11 mouse cellular contexts compared by ENCODE assay signal in genomic region chr4:148066401-148066744, GRCm38 (mm10). TPM values are rescaled to one million over a fixed set of nuclear protein-coding genes. Genes with fewer than 3 reads are reported as not detected.
DNase-seq lines count a peak whose midpoint lies in the region; ATAC-seq and TF ChIP-seq lines count a peak whose summit lies in the region.
"Had no signal": no experiment of that assay in that cellular context is flagged by ENCODE, and none has a peak within 500 bp of the region (broad histone marks: within the 10 kb centered on the region; RNA-seq: fewer than 3 reads in every experiment).

No protein-coding gene starts in this region.

- peak overlapping the region; percentile 7; the same call in 1 of the 2 replicates for H3K4me2 ChIP-seq in kidney, postnatal 0 days (ENCODE audit: low read length)

- peak; percentile 67 to 74 for DNase-seq in adrenal gland, adult (ENCODE audit: inconsistent age in 2 of 2, low spot score in 1 of 2)
- DNase-seq in adrenal gland, adult 18-20 months (ENCODE audit: low spot score in 2 of 2) = no peak
- DNase-seq in spleen, adult 2 months (ENCODE audit: low read depth in 1 of 2, low spot score in 2 of 2) = no peak
- DNase-seq in spleen, postnatal 4 days (ENCODE audit: low spot score in 2 of 2) = no peak
- DNase-seq in kidney, postnatal 0 days (ENCODE audit: low spot score) = peak; percentile 57
- no peak for DNase-seq in cerebellum, adult 9-11 months
- DNase-seq in right cerebral cortex, postnatal 36 days (ENCODE audit: low spot score in 2 of 2) = no peak
- DNase-seq in cerebellum, adult 18-20 months = no peak
- DNase-seq: spleen, adult 18-20 months had no signal

- no peak for TF ChIP-seq CTCF in spleen, adult 2 months (IDR thresholded peaks at IDR 0.05; ENCODE audit: extremely low read depth, insufficient read depth, insufficient read length, insufficient replicate concordance)
- no peak for TF ChIP-seq CTCF in kidney, postnatal 0 days (IDR thresholded peaks at IDR 0.05; ENCODE audit: low read depth)

- no peaks in the 10 kb centered on the region for H3K36me3 ChIP-seq in spleen, adult 2 months (ENCODE audit: control insufficient read depth, insufficient read depth, low read length)
- H3K36me3 ChIP-seq in kidney, postnatal 0 days (ENCODE audit: insufficient read depth, low read length) = no peaks in the 10 kb centered on the region

- no peak; the same call in 1 of the 2 replicates for ATAC-seq in kidney, postnatal 0 days (replicated peaks; ENCODE audit: low FRiP score, low read depth)
- ATAC-seq: forebrain, embryonic 16.5 days had no signal

- TF ChIP-seq POLR2A in spleen, adult 2 months (IDR thresholded peaks at IDR 0.05; ENCODE audit: low read depth, low read length) = no peak

- no peaks in the 10 kb centered on the region for H3K9me3 ChIP-seq in kidney, postnatal 0 days (replicated peaks; ENCODE audit: low read length)

- WGBS in spleen, adult 2 months = 63% methylated on average over 9 of the region's 9 CpGs
- WGBS in kidney, postnatal 0 days = 11% methylated on average over 9 of the region's 9 CpGs

- H3K9ac ChIP-seq in kidney, postnatal 0 days (ENCODE audit: low read depth, low read length) = no peak overlapping the region

- H3K27me3 ChIP-seq in spleen, adult 2 months (ENCODE audit: control insufficient read depth, insufficient read depth, low read length) = no peaks in the 10 kb centered on the region
- H3K27me3 ChIP-seq in kidney, postnatal 0 days (ENCODE audit: insufficient read depth, low read length) = no peaks in the 10 kb centered on the region

- no peak overlapping the region for H3K4me3 ChIP-seq in spleen, adult 2 months (ENCODE audit: extremely low read depth, insufficient read depth, insufficient read length)
- H3K4me3 ChIP-seq in kidney, postnatal 0 days (replicated peaks; ENCODE audit: low read depth, low read length) = no peak overlapping the region

- peak overlapping the region; percentile 32; the same call in 1 of the 2 replicates for H3K27ac ChIP-seq in spleen, adult 2 months (ENCODE audit: insufficient read depth, low read length)
- H3K27ac ChIP-seq in kidney, postnatal 0 days = peak overlapping the region; percentile 62
- H3K27ac ChIP-seq: hindbrain, postnatal 0 days had no signal

- peaks cover 3% of the 10 kb centered on the region; the same call in 1 of the 2 replicates for H3K4me1 ChIP-seq in spleen, adult 2 months (ENCODE audit: control insufficient read depth, insufficient read depth, insufficient read length)
- peaks cover 9% of the 10 kb centered on the region for H3K4me1 ChIP-seq in kidney, postnatal 0 days (replicated peaks; ENCODE audit: insufficient read depth, low read length)

RNA-seq across cellular contexts. Expression of gene Agtrap, which starts 21.5 kb away (rescaled TPM):
- total RNA-seq in adrenal gland, adult 18-20 months (2021) = 10 to 100 TPM; 54.8 to 85.8 TPM
- 23.7 and 24.2 TPM in 2 replicates for polyA plus RNA-seq in spleen, adult 2 months (2012; rRNA removed)
- 38.4 and 38.9 TPM in 2 replicates for polyA plus RNA-seq in kidney, postnatal 0 days (2015; fragmentation: Nextera tagmentation; extraction: Ambion mirVana)

RNA-seq across cellular contexts. Expression of gene Mthfr, which starts 27.5 kb away (rescaled TPM):
- 10 to 100 TPM; 33.8 to 37.7 TPM for total RNA-seq in adrenal gland, adult 18-20 months (2021)
- 19.7 and 22.3 TPM in 2 replicates for polyA plus RNA-seq in spleen, adult 2 months (2012; rRNA removed)
- polyA plus RNA-seq in kidney, postnatal 0 days (2015; fragmentation: Nextera tagmentation; extraction: Ambion mirVana) = 14.6 and 16.6 TPM in 2 replicates

RNA-seq across cellular contexts. Expression of gene Clcn6, which starts 27.8 kb away (rescaled TPM):
- total RNA-seq in adrenal gland, adult 18-20 months (2021) = 10 to 100 TPM; 11.2 to 13.8 TPM
- polyA plus RNA-seq in spleen, adult 2 months (2012; rRNA removed) = 9.8 and 12.1 TPM in 2 replicates
- 4.2 and 5.0 TPM in 2 replicates for polyA plus RNA-seq in kidney, postnatal 0 days (2015; fragmentation: Nextera tagmentation; extraction: Ambion mirVana)

Comparison
In these comparisons a context has a peak if more than half of its experiments do, and no peak if none do; other contexts are left out.
1. DNase-seq: peak in adrenal gland, adult (2 of 2) and kidney, postnatal 0 days (single experiment); none in adrenal gland, adult 18-20 months (0 of 2), spleen, adult 2 months (0 of 2), spleen, postnatal 4 days (0 of 2), cerebellum, adult 9-11 months (single experiment), right cerebral cortex, postnatal 36 days (0 of 2) and cerebellum, adult 18-20 months (0 of 2).